26 mouse cellular contexts compared by ENCODE assay signal in genomic region chr10:44780381-44780958, GRCm38 (mm10).
"Had no signal": no experiment of that assay in that cellular context is flagged by ENCODE, and none has a peak within 500 bp of the region (broad histone marks: within the 10 kb centered on the region; RNA-seq: fewer than 3 reads in every experiment).

No protein-coding gene starts in this region.

- H3K4me3 ChIP-seq: heart, embryonic 12.5 days; heart, embryonic 13.5 days; heart, embryonic 15.5 days; hindbrain, embryonic 10.5 days; hindbrain, embryonic 12.5 days; hindbrain, embryonic 13.5 days; hindbrain, embryonic 15.5 days; intestine, embryonic 15.5 days; kidney, embryonic 15.5 days; layer of hippocampus, adult 2 months; left cerebral cortex, adult 2 months had no signal

- H3K4me1 ChIP-seq: hindbrain, embryonic 12.5 days; hindbrain, embryonic 13.5 days; hindbrain, embryonic 15.5 days; intestine, embryonic 15.5 days; kidney, embryonic 15.5 days had no signal

- H3K27ac ChIP-seq: heart, embryonic 13.5 days; heart, embryonic 15.5 days; hindbrain, embryonic 10.5 days; hindbrain, embryonic 12.5 days; hindbrain, embryonic 13.5 days; hindbrain, embryonic 14.5 days; hindbrain, embryonic 15.5 days; hindbrain, postnatal 0 days; intestine, embryonic 15.5 days; kidney, embryonic 15.5 days; kidney, postnatal 0 days; layer of hippocampus, adult 2 months; left cerebral cortex, adult 2 months had no signal

- H3K36me3 ChIP-seq: heart, embryonic 12.5 days; heart, embryonic 13.5 days; heart, embryonic 15.5 days; hindbrain, embryonic 10.5 days; hindbrain, embryonic 12.5 days; hindbrain, embryonic 13.5 days; hindbrain, embryonic 15.5 days; intestine, embryonic 15.5 days; kidney, embryonic 15.5 days had no signal

- H3K9me3 ChIP-seq: heart, embryonic 12.5 days; heart, embryonic 13.5 days; heart, embryonic 15.5 days; hindbrain, embryonic 10.5 days; hindbrain, embryonic 12.5 days; hindbrain, embryonic 13.5 days; hindbrain, embryonic 15.5 days; intestine, embryonic 15.5 days; kidney, embryonic 15.5 days had no signal

- H3K4me2 ChIP-seq: heart, embryonic 15.5 days; hindbrain, embryonic 12.5 days; hindbrain, embryonic 13.5 days; hindbrain, embryonic 14.5 days; hindbrain, embryonic 15.5 days; intestine, embryonic 15.5 days; kidney, embryonic 15.5 days had no signal

- H3K9ac ChIP-seq: heart, embryonic 12.5 days; heart, embryonic 13.5 days; heart, embryonic 15.5 days; hindbrain, embryonic 12.5 days; hindbrain, embryonic 13.5 days; hindbrain, embryonic 14.5 days; hindbrain, embryonic 15.5 days; intestine, embryonic 15.5 days; kidney, embryonic 15.5 days had no signal

- ATAC-seq: hindbrain, embryonic 16.5 days; hindbrain, postnatal 0 days; inflammation-experienced regulatory T-cells, adult 6 months; intestine, embryonic 15.5 days; intestine, embryonic 16.5 days; intestine, postnatal 0 days had no signal

- H3K27me3 ChIP-seq: heart, embryonic 12.5 days; heart, embryonic 13.5 days; heart, embryonic 15.5 days; hindbrain, embryonic 12.5 days; hindbrain, embryonic 13.5 days; hindbrain, embryonic 15.5 days; intestine, embryonic 15.5 days; kidney, embryonic 15.5 days had no signal

- DNase-seq: heart, postnatal 36 days; kidney, adult 11 months; kidney, adult 18-20 months; kidney, adult 8-10 months; kidney, adult 9 months; kidney, postnatal 4 days; layer of hippocampus, adult 9-11 months; layer of hippocampus, postnatal 36 days had no signal
